ENCODE assay signal across 14 mouse cellular contexts in genomic region chr5:136066404-136067148, GRCm38 (mm10). TPM values are rescaled to one million over a fixed set of nuclear protein-coding genes. Genes with fewer than 3 reads are reported as not detected.
DNase-seq lines count a peak whose midpoint lies in the region; ATAC-seq and TF ChIP-seq lines count a peak whose summit lies in the region.
"Not testable (repeated sequence)": the region's sequence is repeated elsewhere in the genome, so short reads cannot be mapped to it uniquely, and the experiment has no call there.
"Had no signal": no experiment of that assay in that cellular context is flagged by ENCODE, and none has a peak within 500 bp of the region (broad histone marks: within the 10 kb centered on the region; RNA-seq: fewer than 3 reads in every experiment).

No protein-coding gene starts in this region.

- not testable (repeated sequence) for H3K4me3 ChIP-seq in intestine, postnatal 0 days (ENCODE audit: low read depth, low read length); lung, embryonic 16.5 days (ENCODE audit: low read length)

- not testable (repeated sequence) for H3K9me3 ChIP-seq in intestine, postnatal 0 days (ENCODE audit: control insufficient read depth); lung, embryonic 16.5 days (ENCODE audit: control insufficient read depth, low read length)

- 41% methylated on average over 11 of the region's 11 CpGs for WGBS in intestine, postnatal 0 days
- WGBS in lung, embryonic 16.5 days: 46% methylated on average over 11 of the region's 11 CpGs

- not testable (repeated sequence) for H3K9ac ChIP-seq in intestine, postnatal 0 days (ENCODE audit: low read depth, low read length); lung, embryonic 16.5 days (ENCODE audit: low read length)

- H3K36me3 ChIP-seq in intestine, postnatal 0 days (ENCODE audit: control insufficient read depth, insufficient read depth); lung, embryonic 16.5 days (ENCODE audit: control insufficient read depth, insufficient read depth, low read length): not testable (repeated sequence)

- H3K27ac ChIP-seq in intestine, postnatal 0 days (ENCODE audit: low read depth, low read length): not testable (repeated sequence)
- H3K27ac ChIP-seq in lung, embryonic 16.5 days (ENCODE audit: low read length): 0 out of 2 replicates have a peak overlapping the region, but pooled peaks have one; percentile 17

- ATAC-seq in intestine, postnatal 0 days: peak; percentile 85
- ATAC-seq in lung, embryonic 16.5 days (ENCODE audit: low read depth): peak; percentile 79
- ATAC-seq in monocyte, adult 5-6 weeks (replicated peaks; ENCODE audit: insufficient number of reproducible peaks, low FRiP score, low TSS enrichment, poor library complexity, severe bottlenecking): 0 out of 2 replicates have a peak, but pooled peaks have one; percentile 11

- not testable (repeated sequence) for TF ChIP-seq CTCF in intestine, postnatal 0 days (IDR thresholded peaks at IDR 0.05; ENCODE audit: low read depth)

- H3K4me1 ChIP-seq in intestine, postnatal 0 days (replicated peaks; ENCODE audit: control insufficient read depth, insufficient read depth, low read length); lung, embryonic 16.5 days (replicated peaks; ENCODE audit: control insufficient read depth, insufficient read depth, low read length): not testable (repeated sequence)

- not testable (repeated sequence) for H3K27me3 ChIP-seq in intestine, postnatal 0 days (replicated peaks; ENCODE audit: control insufficient read depth, insufficient read depth, low read length); lung, embryonic 16.5 days (ENCODE audit: control insufficient read depth, insufficient read depth, low read depth, low read length)

- DNase-seq in MN1 (ENCODE audit: low spot score): peak; percentile 26
- DNase-seq in heart, adult 8-10 months (ENCODE audit: low spot score): peak; percentile 18
- DNase-seq in lung, postnatal 25 days (ENCODE audit: low spot score): peak; percentile 48

- H3K4me2 ChIP-seq in intestine, postnatal 0 days (replicated peaks; ENCODE audit: low read depth): 0 out of 2 replicates have a peak overlapping the region, but pooled peaks have one; percentile 13
- not testable (repeated sequence) for H3K4me2 ChIP-seq in lung, embryonic 16.5 days (ENCODE audit: low read depth, low read length)

RNA-seq across cellular contexts. Expression of gene Upk3bl, which starts 12.3 kb away (rescaled TPM):
- total RNA-seq in heart, adult 8-10 months (2022): not detected
- 0.39 TPM in 1 of 2 replicates, not detected in the other for polyA plus RNA-seq in intestine, postnatal 0 days (2015; fragmentation: Nextera tagmentation; extraction: Ambion mirVana)
- polyA plus RNA-seq in lung, embryonic 16.5 days (2015; fragmentation: Nextera tagmentation; extraction: Ambion mirVana): 5.4 and 8.7 TPM in 2 replicates
- total RNA-seq in monocyte, adult 5-6 weeks (2017): not detected in 3 replicates
- total RNA-seq: gastrocnemius, adult 8-10 months; gastrocnemius, postnatal 36 days; heart, adult 2 months; heart, postnatal 25 days had no signal
- polyA plus RNA-seq: forebrain, embryonic 15.5 days; heart, adult 2 months had no signal

RNA-seq across cellular contexts. Expression of gene Rasa4, which starts 17.1 kb away (rescaled TPM):
- 1 to 10 TPM; 6.6 to 7.6 (median 6.9) TPM for total RNA-seq in heart, adult 8-10 months (2022)
- 8.1 and 8.7 TPM in 2 replicates for polyA plus RNA-seq in intestine, postnatal 0 days (2015; fragmentation: Nextera tagmentation; extraction: Ambion mirVana)
- polyA plus RNA-seq in lung, embryonic 16.5 days (2015; fragmentation: Nextera tagmentation; extraction: Ambion mirVana): 3.3 and 4.4 TPM in 2 replicates
- total RNA-seq in monocyte, adult 5-6 weeks (2017): 20.8 to 45.1 TPM (median 32.3 TPM) in 3 replicates

RNA-seq across cellular contexts. Expression of gene Upk3b, which starts 28.3 kb away (rescaled TPM):
- 10 to 100 TPM; 13.3 to 26.7 (median 18.2) TPM for total RNA-seq in heart, adult 8-10 months (2022)
- 18.3 and 21.3 TPM in 2 replicates for polyA plus RNA-seq in intestine, postnatal 0 days (2015; fragmentation: Nextera tagmentation; extraction: Ambion mirVana)
- polyA plus RNA-seq in lung, embryonic 16.5 days (2015; fragmentation: Nextera tagmentation; extraction: Ambion mirVana): 27.1 and 32.1 TPM in 2 replicates
- total RNA-seq in monocyte, adult 5-6 weeks (2017): not detected in 3 replicates
- total RNA-seq: gastrocnemius, adult 8-10 months; gastrocnemius, postnatal 36 days had no signal
- polyA plus RNA-seq: cortical plate, adult 2 months; forebrain, embryonic 11.5 days; forebrain, embryonic 15.5 days; hindbrain, embryonic 15.5 days had no signal

RNA-seq across cellular contexts. Expression of gene Polr2j, which starts 49.9 kb away (rescaled TPM):
- 10 to 100 TPM; 73.1 to 88.1 (median 78.9) TPM for total RNA-seq in heart, adult 8-10 months (2022)
- polyA plus RNA-seq in intestine, postnatal 0 days (2015; fragmentation: Nextera tagmentation; extraction: Ambion mirVana): 152 and 169 TPM in 2 replicates
- polyA plus RNA-seq in lung, embryonic 16.5 days (2015; fragmentation: Nextera tagmentation; extraction: Ambion mirVana): 210 and 211 TPM in 2 replicates
- total RNA-seq in monocyte, adult 5-6 weeks (2017): 80.7 to 92.5 TPM (median 81.7 TPM) in 3 replicates

Comparison
In these comparisons a context has a peak if more than half of its experiments do, and no peak if none do; other contexts are left out.
1. ATAC-seq: peak in every context shown above with its lines; median percentile 85 in intestine, postnatal 0 days; 79 in lung, embryonic 16.5 days; 11 in monocyte, adult 5-6 weeks.
2. RNA of gene Upk3b, which starts 28.3 kb away (total RNA-seq): 13.3 to 26.7 TPM in heart, adult 8-10 months; not detected in monocyte, adult 5-6 weeks; every median in the first group is over 10 times any median in the second.
3. Peak in every context shown above with its lines, with median percentiles within 50 percentile points of each other: DNase-seq.